Mouse (Mus musculus) MEL (cell line): ENCODE measurements around the gene Trappc10. TPM values are rescaled to one million over a fixed set of nuclear protein-coding genes. Genes with fewer than 3 reads are reported as not detected.

Source experiments
- DNase-seq: peaks from one replicate; pipeline ENCODE4 v3.0.0; 2011; ENCODE audit warnings: low read depth, low spot score
- H3K27ac ChIP-seq: 2 replicates; pipeline ENCODE4 v1.5.1; 2012; ENCODE audit warnings: low read depth, mild to moderate bottlenecking, control low read depth, low read length, moderate library complexity; ENCODE audit not compliant: control insufficient read depth
- H3K27me3 ChIP-seq, 2 experiments: fragments of 150-350 bp in 1 of 2; sonication (generic) in 1 of 2; 2 replicates each; pipeline ENCODE4 v1.6.1; 2012; ENCODE audit warnings: low read length in 2 of 2, mild to moderate bottlenecking in 2 of 2, improper control_type of control experiment in 1 of 2, moderate library complexity in 1 of 2; ENCODE audit not compliant: insufficient read depth in 2 of 2, control insufficient read depth in 1 of 2
- H3K36me3 ChIP-seq, 2 experiments: 2 replicates each; pipeline ENCODE4 v1.6.1; 2012 to 2014; ENCODE audit warnings: low read length in 2 of 2, improper control_type of control experiment in 1 of 2, inconsistent platforms in 1 of 2, mild to moderate bottlenecking in 1 of 2; ENCODE audit not compliant: insufficient read depth in 2 of 2, control insufficient read depth in 1 of 2
- H3K4me1 ChIP-seq, 2 experiments: fragments of 150-350 bp in 1 of 2; sonication (generic) in 1 of 2; 2 replicates each; pipeline ENCODE4 v1.6.1; 2012; ENCODE audit warnings: low read length in 2 of 2, improper control_type of control experiment in 1 of 2, mild to moderate bottlenecking in 1 of 2; ENCODE audit not compliant: insufficient read depth in 2 of 2, control insufficient read depth in 1 of 2
- H3K4me3 ChIP-seq, 2 experiments: fragments of 150-350 bp in 1 of 2; sonication (generic) in 1 of 2; 2 replicates each; pipeline ENCODE4 v1.5.1; 2012; ENCODE audit warnings: low read depth in 2 of 2, low read length in 2 of 2, mild to moderate bottlenecking in 2 of 2, moderate library complexity in 2 of 2, control low read depth in 1 of 2, improper control_type of control experiment in 1 of 2; ENCODE audit not compliant: control insufficient read depth in 1 of 2, insufficient read depth in 1 of 2
- H3K79me2 ChIP-seq: 2 replicates; pipeline ENCODE4 v1.6.1; 2012; ENCODE audit warnings: mild to moderate bottlenecking, low read length, moderate library complexity; ENCODE audit not compliant: control insufficient read depth, poor library complexity, insufficient read depth
- H3K9ac ChIP-seq: 2 replicates; pipeline ENCODE4 v1.6.1; 2012; ENCODE audit warnings: low read depth, mild to moderate bottlenecking, control low read depth, low read length, moderate library complexity; ENCODE audit not compliant: control insufficient read depth, poor library complexity, severe bottlenecking
- H3K9me3 ChIP-seq: fragments of 150-350 bp; sonication (generic); replicated peaks from 2 replicates; pipeline ENCODE4 v1.6.1; 2012; ENCODE audit warnings: mild to moderate bottlenecking, low read length, improper control_type of control experiment, moderate library complexity; ENCODE audit not compliant: insufficient read depth
- CHD1 ChIP-seq: IDR thresholded peaks from 2 replicates; pipeline ENCODE4 v1.6.1; 2012; ENCODE audit warnings: low read depth, mild to moderate bottlenecking, inconsistent platforms, low read length, improper control_type of control experiment
- CHD2 ChIP-seq: IDR thresholded peaks from 2 replicates; pipeline ENCODE4 v1.6.1; 2011; ENCODE audit warnings: low read length, improper control_type of control experiment
- ELF1 ChIP-seq: IDR thresholded peaks from 2 replicates; pipeline ENCODE4 v1.6.1; 2014; ENCODE audit warnings: low read depth, mild to moderate bottlenecking, inconsistent platforms, low read length, improper control_type of control experiment, moderate library complexity
- GABPA ChIP-seq: IDR thresholded peaks from 2 replicates; pipeline ENCODE4 v1.6.1; 2012; ENCODE audit warnings: low read depth, mild to moderate bottlenecking, inconsistent platforms, low read length, improper control_type of control experiment, moderate library complexity
- JUND ChIP-seq: IDR thresholded peaks from 2 replicates; pipeline ENCODE4 v1.6.1; 2011; ENCODE audit warnings: low read depth, mild to moderate bottlenecking, improper control_type of control experiment, low read length
- MAX ChIP-seq: IDR thresholded peaks from 2 replicates; pipeline ENCODE4 v1.6.1; 2011; ENCODE audit warnings: low read length, improper control_type of control experiment
- POLR2AphosphoS5 ChIP-seq: IDR thresholded peaks from 2 replicates; pipeline ENCODE4 v1.6.1; 2012; ENCODE audit warnings: low read depth, borderline replicate concordance, mild to moderate bottlenecking, inconsistent platforms, low read length, moderate library complexity, mixed read lengths
- RCOR1 ChIP-seq: IDR thresholded peaks from 2 replicates; pipeline ENCODE4 v1.6.1; 2012; ENCODE audit warnings: low read depth, mild to moderate bottlenecking, inconsistent platforms, low read length, improper control_type of control experiment
- USF1 ChIP-seq: IDR thresholded peaks from 2 replicates; pipeline ENCODE4 v1.6.1; 2014; ENCODE audit warnings: low read depth, mild to moderate bottlenecking, inconsistent platforms, low read length, improper control_type of control experiment, moderate library complexity
- ZKSCAN1 ChIP-seq: IDR thresholded peaks from 2 replicates; pipeline ENCODE4 v1.6.1; 2012; ENCODE audit warnings: low read depth, mild to moderate bottlenecking, inconsistent platforms, low read length, improper control_type of control experiment, moderate library complexity
- polyA plus RNA-seq, 2 experiments: library from polyadenylated mRNA; stranded (reverse) in 1 of 2; unstranded in 1 of 2; fragments of >175 nt in 1 of 2; fragments of >200 nt in 1 of 2; gene quantifications; 2 replicates each; pipeline versions ENCODE4 v1.2.1 to v1.2.4; 2012; ENCODE audit warnings: low replicate concordance in 2 of 2, low read depth in 1 of 2; ENCODE audit not compliant: insufficient read length in 2 of 2, insufficient read depth in 1 of 2, missing spikeins in 1 of 2
- total RNA-seq: library from RNA; depleted of rRNA; stranded (reverse); fragments of 300-350 nt; gene quantifications from 2 replicates; pipeline ENCODE4 v1.2.3, GENCODE M21; 2012

Trappc10 gene
- total and polyA plus RNA-seq, 3 experiments, result 26.1 to 35.5 TPM; not detected in 1

DNA sequence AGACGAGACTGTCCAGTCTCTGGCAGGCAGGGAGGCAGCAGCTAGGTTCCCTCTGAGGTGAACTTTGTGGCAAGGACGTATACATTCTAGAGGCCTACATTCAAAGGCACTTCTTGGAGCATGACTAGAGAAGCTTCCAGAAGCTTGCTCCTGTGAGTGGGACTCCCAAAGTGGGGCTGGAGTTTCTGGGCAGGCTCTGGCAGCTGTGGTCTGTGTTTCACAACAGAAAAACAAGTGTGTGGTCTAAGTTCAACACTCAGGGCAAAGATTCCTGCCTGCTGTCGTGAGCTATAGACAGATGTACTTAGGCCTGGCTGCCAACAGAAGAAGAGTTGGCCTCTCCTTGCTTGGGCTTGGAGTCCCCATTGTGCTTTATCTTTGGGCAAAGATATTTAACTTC lies 103.6 kb downstream of the Trappc10 start:
- no peaks in the 10 kb centered on the region for H3K9me3 ChIP-seq
- no peaks in the 10 kb centered on the region for H3K79me2 ChIP-seq
- TF ChIP-seq CHD2, result no peak
- TF ChIP-seq USF1, result no peak
- no peak for TF ChIP-seq MAX
- TF ChIP-seq, all 39 proteins: peak for 0
- Histone ChIP-seq H3K4me1 (no peaks in the 10 kb centered on the region), H3K4me3 (no peak overlapping the region), H3K36me3 (no peaks in the 10 kb centered on the region), H3K27ac (no peak overlapping the region), H3K9ac (no peak overlapping the region), H3K27me3 (peaks cover 8 to 14% of the 10 kb centered on the region in 2 experiments; a peak in 3 of 4 replicates)
- no peak for DNase-seq

DNA sequence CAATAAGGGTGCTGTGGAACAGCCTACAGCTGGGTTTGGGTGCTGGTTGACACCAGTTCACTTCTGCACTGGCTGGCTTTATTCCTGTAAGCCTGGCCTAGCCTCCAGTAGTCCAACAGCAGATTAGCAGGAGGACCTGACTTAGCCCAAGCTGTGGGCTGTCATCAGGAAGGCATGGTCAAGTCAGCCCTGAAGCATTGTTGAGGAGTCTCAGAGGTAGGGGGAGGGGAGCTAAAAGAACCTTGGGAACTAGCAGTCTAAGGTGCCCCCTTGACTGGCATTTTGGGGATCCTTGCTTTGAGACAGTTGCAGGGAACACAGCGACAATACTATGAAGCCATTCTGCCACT lies 104.2 kb downstream of the Trappc10 start:
- TF ChIP-seq CHD1, result no peak
- TF ChIP-seq JUND, result no peak
- TF ChIP-seq ZKSCAN1, result no peak
- peaks cover 8 to 13% of the 10 kb centered on the region in 2 experiments; a peak in 3 of 4 replicates for H3K27me3 ChIP-seq
- H3K9me3 ChIP-seq, result no peaks in the 10 kb centered on the region
- H3K9ac ChIP-seq, result no peak overlapping the region
- no peak for DNase-seq
- no peaks in the 10 kb centered on the region for H3K36me3 ChIP-seq
- no peak overlapping the region for H3K27ac ChIP-seq
- no peaks in the 10 kb centered on the region for H3K4me1 ChIP-seq
- no peak overlapping the region for H3K4me3 ChIP-seq
- no peaks in the 10 kb centered on the region for H3K79me2 ChIP-seq

DNA sequence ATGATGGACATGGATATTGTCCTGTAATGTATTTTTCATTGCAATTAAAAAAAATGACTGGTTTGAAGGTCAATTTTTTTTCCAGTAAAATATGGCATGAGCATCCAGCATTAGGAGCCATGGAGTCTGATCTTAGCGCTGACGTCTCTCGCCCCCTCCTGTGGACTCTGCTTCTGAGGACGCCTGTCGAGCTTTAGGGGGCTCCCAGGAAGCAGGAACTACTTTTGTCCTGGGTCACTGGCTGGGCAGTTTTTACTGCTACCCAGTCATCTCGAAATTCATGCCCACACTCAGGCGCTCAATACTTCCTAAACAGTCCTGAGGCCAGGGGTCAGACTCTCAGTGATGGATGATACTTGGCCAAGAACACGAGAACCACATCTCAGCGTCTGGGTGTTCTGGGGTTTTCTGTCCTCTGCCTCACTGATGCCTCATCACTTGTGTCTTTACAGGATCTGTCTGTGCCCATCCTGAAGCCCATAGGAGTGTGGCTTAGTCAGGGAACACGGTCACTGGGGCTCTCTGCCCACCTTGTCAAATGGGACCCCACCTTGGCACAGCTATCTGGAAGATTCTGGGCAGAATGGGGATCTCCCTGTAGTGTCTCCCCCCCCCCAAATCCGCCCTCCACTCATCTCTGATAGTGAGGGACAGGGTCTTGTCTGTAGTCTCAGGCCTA lies 104.7 kb downstream of the Trappc10 start:
- no peak overlapping the region for H3K9ac ChIP-seq
- peaks cover 6 to 12% of the 10 kb centered on the region in 2 experiments; a peak in 3 of 4 replicates for H3K27me3 ChIP-seq
- no peak overlapping the region for H3K4me3 ChIP-seq
- H3K9me3 ChIP-seq, result no peaks in the 10 kb centered on the region
- H3K79me2 ChIP-seq, result no peaks in the 10 kb centered on the region
- H3K36me3 ChIP-seq, result no peaks in the 10 kb centered on the region
- no peak for DNase-seq
- H3K4me1 ChIP-seq, result no peaks in the 10 kb centered on the region
- no peak overlapping the region for H3K27ac ChIP-seq
- no peak for TF ChIP-seq GABPA

DNA sequence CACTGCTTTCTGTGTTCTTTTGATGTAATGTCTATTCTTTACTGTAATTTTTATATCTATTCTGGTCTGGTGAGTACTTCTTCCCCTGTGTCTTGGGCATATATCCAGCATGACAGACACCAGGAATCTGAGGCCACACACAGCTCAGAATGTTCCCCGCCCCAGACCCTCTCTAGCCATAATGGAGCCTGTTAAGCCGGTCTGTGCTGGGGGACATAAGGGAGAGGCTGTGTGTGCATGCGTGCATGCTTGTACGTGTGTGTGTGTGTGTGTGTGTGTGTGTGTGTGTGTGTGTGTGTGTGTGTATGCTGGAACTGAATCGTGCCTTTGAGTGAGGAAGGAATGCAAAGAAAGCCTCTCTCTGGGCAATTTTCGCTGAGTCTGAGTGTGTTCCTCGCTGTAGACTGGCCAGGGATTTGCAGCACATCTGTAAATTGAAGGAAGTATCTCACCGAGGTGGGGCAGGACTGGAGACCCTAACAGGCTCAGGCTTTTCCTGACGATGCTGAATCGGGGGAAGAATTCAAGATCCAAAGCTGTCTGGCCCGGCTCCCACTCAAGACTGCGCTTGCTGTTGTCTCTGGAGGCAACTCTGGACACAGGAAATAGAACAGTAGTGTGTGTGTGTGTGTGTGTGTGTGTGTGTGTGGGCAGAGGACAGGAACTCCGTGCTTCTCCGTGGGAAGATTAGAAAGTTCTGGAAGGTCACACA lies 105.5 kb downstream of the Trappc10 start:
- H3K9me3 ChIP-seq, result no peaks in the 10 kb centered on the region
- no peak overlapping the region for H3K9ac ChIP-seq
- no peaks in the 10 kb centered on the region for H3K79me2 ChIP-seq
- TF ChIP-seq ELF1 (no peak), POLR2AphosphoS5 (no peak), RCOR1 (no peak)
- H3K4me1 ChIP-seq, result no peaks in the 10 kb centered on the region
- peaks cover 6 to 7% of the 10 kb centered on the region in 2 experiments; a peak in 3 of 4 replicates for H3K27me3 ChIP-seq
- no peak overlapping the region for H3K4me3 ChIP-seq
- H3K36me3 ChIP-seq, result no peaks in the 10 kb centered on the region
- DNase-seq, result no peak
- H3K27ac ChIP-seq, result no peak overlapping the region
